Mouse (Mus musculus) ovary, postnatal 10 days (tissue): ENCODE data around the gene Gm4141.
"Not testable (repeated sequence)": the region's sequence is repeated elsewhere in the genome, so short reads cannot be mapped to it uniquely, and the experiment has no call there.

Experiments
- DNase-seq: peaks from one replicate; pipeline ENCODE4 v3.0.0; 2022; ENCODE audit warnings: low spot score

Gene Gm4141

DNA sequence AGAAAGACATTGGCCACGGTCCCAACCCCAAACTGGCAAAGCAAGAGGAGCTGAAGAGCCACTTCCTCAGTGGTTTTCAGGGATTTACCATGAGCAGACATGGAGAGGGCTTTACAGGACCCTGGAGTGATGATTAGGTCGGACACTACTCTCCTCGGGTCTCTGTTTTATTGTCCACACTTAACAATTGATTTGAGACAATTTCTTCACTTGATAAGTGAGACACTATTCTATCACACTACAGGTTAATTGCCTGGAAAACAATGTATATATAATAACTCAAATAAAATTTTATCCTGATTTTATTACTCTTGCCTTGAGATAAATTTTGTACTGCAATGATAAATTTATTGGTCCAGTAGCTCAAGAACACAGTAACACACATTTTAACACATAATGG, at the start of gene Gm4141:
Gm4141 (minus strand) TSS at position 101 of the 400 bp plus-strand sequence.
- not testable (repeated sequence) for DNase-seq

DNA sequence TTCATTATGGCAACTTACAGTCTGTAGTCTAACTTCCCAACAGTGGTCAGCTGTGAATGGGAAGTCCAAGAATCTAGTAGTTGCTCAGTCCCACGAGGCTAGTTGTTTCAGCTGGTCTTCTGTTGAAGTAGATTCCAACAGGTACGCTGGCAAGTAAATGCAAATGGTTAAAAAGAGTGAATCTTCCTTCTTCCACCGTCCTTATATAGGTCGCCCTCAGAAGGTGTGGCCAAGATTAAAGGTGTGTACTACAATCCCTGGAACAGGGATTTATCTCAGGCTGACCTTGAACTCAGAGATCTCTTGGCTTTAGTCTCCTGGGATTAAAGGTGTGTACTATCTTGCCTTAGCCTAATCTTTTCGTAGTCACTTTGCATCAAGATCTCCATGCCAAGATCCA, 22.9 kb upstream of the Gm4141 start, which contains the start of gene Gm4513:
Gm4513 (minus strand) TSS at position 101 of the 400 bp plus-strand sequence.
- not testable (repeated sequence) for DNase-seq

DNA sequence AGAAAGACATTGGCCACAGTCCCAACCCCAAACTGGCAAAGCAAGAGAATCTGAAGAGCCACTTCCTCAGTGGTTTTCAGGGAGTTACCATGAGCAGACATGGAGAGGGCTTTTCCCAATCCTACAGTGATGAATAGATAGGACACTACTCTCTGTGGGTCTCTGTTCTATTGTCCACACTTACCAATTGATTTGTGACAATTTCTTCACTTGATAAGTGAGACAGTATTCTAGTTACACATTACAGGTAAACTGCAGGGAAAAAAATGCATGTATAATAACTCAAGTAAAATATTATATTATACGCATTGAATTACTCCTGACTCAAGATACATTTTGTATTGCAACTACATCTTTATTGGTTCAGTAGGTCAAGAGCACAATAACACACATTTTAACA, 30.4 kb downstream of the Gm4141 start, which contains the start of gene Gm5726:
Gm5726 (minus strand) TSS at position 101 of the 400 bp plus-strand sequence.
- not testable (repeated sequence) for DNase-seq

DNA sequence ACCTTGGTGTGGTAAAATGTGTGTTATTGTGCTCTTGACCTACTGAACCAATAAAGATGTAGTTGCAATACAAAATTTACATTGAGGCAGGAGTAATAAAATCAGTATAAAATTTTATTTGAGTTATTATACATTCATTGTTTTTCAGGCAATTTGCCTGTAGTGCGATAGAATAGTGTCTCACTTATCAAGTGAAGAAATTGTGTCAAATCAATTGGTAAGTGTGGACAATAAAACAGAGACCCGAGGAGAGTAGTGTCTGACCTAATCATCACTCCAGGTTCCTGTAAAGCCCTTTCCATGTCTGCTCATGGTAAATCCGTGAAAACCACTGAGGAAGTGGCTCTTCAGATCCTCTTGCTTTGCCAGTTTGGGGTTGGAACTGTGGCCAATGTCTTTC, 42.5 kb downstream of the Gm4141 start, which contains the start of gene Vmn1r104:
Vmn1r104 (plus strand) TSS at position 301 of the 400 bp plus-strand sequence.
- not testable (repeated sequence) for DNase-seq
